Mouse (Mus musculus) erythroblast, embryonic 14.5 days (primary cell): Measurements from ENCODE around the gene Vmn1r170. TPM values are rescaled to one million over a fixed set of nuclear protein-coding genes. Genes with fewer than 3 reads are reported as not detected.
"Not testable (repeated sequence)": the region's sequence is repeated elsewhere in the genome, so short reads cannot be mapped to it uniquely, and the experiment has no call there.

Experiments used
- H3K27me3 ChIP-seq: 2 replicates; pipeline ENCODE4 v1.6.1; 2012; ENCODE audit warnings: inconsistent platforms; ENCODE audit not compliant: control insufficient read depth
- H3K36me3 ChIP-seq: 2 replicates; pipeline ENCODE4 v1.6.1; 2012; ENCODE audit warnings: mild to moderate bottlenecking, inconsistent platforms; ENCODE audit not compliant: control insufficient read depth
- H3K4me1 ChIP-seq: 2 replicates; pipeline ENCODE4 v1.6.1; 2012; ENCODE audit warnings: inconsistent platforms; ENCODE audit not compliant: control insufficient read depth
- H3K4me3 ChIP-seq: replicated peaks from 2 replicates; pipeline ENCODE3; 2012; ENCODE audit warnings: moderate library complexity, mild to moderate bottlenecking, inconsistent platforms
- H3K9me3 ChIP-seq: 2 replicates; pipeline ENCODE4 v1.6.1; 2012; ENCODE audit warnings: low read length, inconsistent platforms, mixed read lengths; ENCODE audit not compliant: control insufficient read depth
- TAL1 ChIP-seq: IDR thresholded peaks from 3 replicates; pipeline ENCODE4 v1.6.1; 2012; ENCODE audit warnings: low read length, inconsistent platforms, mixed read lengths
- polyA plus RNA-seq: library from polyadenylated mRNA; stranded (reverse); fragments of >175 nt; gene quantifications from 2 replicates; pipeline ENCODE4 v1.2.3, GENCODE M21; 2012

Vmn1r170 gene
- polyA plus RNA-seq = not detected in 2 replicates

DNA sequence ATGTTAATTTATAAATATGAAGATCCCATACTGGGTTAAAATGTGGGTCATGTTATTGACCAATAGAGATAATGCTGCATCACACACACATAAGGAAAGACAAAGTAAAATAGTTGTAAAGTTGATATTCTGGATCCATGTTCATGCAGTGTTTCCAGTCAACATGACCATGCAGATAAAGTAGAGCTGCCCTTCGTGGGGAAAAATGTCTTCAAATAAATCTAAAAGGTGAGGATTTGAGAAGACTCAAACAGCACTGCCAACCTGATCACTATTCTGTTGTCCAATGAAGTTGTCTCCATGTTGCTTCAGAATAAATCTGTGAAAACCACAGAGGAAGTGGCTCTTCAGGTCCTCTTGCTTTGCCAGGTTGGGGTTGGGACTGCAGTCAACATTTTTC lies at the start of gene Vmn1r170:
TSS of gene Vmn1r170 (plus strand) at position 301 of the 400 bp plus-strand sequence.
- H3K27me3 ChIP-seq, H3K9me3 ChIP-seq, H3K4me3 ChIP-seq, H3K4me1 ChIP-seq, H3K36me3 ChIP-seq: not testable (repeated sequence)

DNA sequence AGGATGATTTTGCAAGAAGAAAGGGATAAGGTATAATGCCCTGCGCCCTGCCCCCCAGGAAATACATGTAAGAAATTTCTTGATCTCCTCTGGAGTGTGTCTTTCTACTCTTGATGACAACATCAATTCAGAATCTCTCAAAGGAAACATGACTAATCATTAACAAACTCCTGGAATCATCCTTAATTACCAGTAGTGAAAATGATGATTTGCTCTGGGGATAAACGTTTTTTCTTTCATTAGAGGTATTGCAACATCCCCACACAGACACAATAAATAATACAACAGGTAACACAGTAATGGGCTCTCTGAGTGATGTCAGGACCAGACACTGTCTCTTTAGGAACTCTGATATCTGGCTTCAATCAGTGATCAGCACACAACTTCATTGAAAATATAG lies 30.7 kb upstream of the Vmn1r170 start, which contains the start of gene Vmn1r169:
TSS of gene Vmn1r169 (plus strand) at position 301 of the 400 bp plus-strand sequence.
- not testable (repeated sequence) for H3K9me3 ChIP-seq, H3K4me1 ChIP-seq, H3K36me3 ChIP-seq, H3K27me3 ChIP-seq, H3K4me3 ChIP-seq

DNA sequence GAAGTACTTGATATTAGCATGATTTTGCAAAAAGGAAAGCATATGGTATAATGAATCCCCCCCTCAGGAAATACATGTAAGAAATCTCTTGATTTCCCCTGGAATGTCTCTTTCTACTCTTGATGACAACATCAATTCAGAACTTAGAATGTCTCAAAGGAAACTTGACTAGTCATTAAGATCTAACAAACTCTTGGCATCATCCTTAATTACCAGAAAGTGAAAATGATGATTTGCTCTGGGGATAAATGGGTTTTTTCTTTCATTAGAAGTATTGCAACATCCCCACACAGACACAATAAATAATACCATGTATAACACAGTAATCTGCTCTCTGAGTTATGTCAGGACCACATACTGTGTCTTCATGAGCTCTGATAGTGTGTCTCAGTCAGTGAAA lies 24.4 kb downstream of the Vmn1r170 start, which contains the start of gene Vmn1r171:
TSS of gene Vmn1r171 (plus strand) at position 301 of the 400 bp plus-strand sequence.
- H3K4me1 ChIP-seq = no peaks in the 10 kb centered on the region
- H3K27me3 ChIP-seq = no peaks in the 10 kb centered on the region
- H3K9me3 ChIP-seq = 0 out of 2 replicates have a peak, but pooled peaks cover under 1% of the 10 kb centered on the region
- H3K36me3 ChIP-seq = no peaks in the 10 kb centered on the region
- no peak within 1 kb of the TSS for H3K4me3 ChIP-seq
- TF ChIP-seq TAL1 = no peak

Other genes with a start within 250 kb of the Vmn1r170 start
- not detected in 2 replicates for gene Nlrp5, start 220.3 kb upstream of the Vmn1r170 start, polyA plus RNA-seq
- not detected in 2 replicates for gene Vmn1r167, start 99.0 kb upstream of the Vmn1r170 start, polyA plus RNA-seq
- 0.01 TPM in 1 of 2 replicates, not detected in the other for gene Vmn1r168, start 66.4 kb upstream of the Vmn1r170 start, polyA plus RNA-seq
- not detected in 2 replicates for gene Vmn1r169, start 30.6 kb upstream of the Vmn1r170 start, polyA plus RNA-seq
- gene Vmn1r171, start 24.5 kb downstream of the Vmn1r170 start, polyA plus RNA-seq = not detected in 2 replicates
- not detected in 2 replicates for gene Vmn1r172, start 52.1 kb downstream of the Vmn1r170 start, polyA plus RNA-seq
- gene Vmn1r173, start 94.5 kb downstream of the Vmn1r170 start, polyA plus RNA-seq = under 0.01 TPM in 1 of 2 replicates, not detected in the other
- under 0.01 TPM in 1 of 2 replicates, not detected in the other for gene Vmn1r174, start 146.1 kb downstream of the Vmn1r170 start, polyA plus RNA-seq
- gene Vmn1r175, start 204.5 kb downstream of the Vmn1r170 start, polyA plus RNA-seq = not detected in 2 replicates
- not detected in 2 replicates for gene Vmn1r176, start 231.2 kb downstream of the Vmn1r170 start, polyA plus RNA-seq